Comparison of ENCODE assay signal across 18 mouse cellular contexts in the genomic region with DNA sequence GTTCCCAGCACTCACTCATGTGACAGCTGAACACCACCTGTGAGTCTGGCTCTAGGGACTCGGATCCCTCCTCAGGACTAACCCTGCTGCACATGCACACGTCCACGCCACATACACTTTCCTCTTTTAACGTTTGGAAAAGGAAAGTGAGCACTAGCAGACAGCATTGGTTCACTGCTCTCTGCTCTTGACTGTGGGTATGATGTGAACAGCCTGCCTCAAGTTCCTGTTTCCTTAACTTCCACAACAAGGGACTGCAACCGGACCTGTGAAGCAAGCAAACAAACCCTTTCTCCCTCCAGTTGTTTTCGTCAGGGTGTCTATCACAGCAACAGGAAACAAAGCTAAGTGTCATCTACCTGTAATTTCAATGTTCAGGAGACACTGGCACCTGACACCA. TPM values are rescaled to one million over a fixed set of nuclear protein-coding genes. Genes with fewer than 3 reads are reported as not detected.
"Had no signal": no experiment of that assay in that cellular context is flagged by ENCODE, and none has a peak within 500 bp of the region (broad histone marks: within the 10 kb centered on the region; RNA-seq: fewer than 3 reads in every experiment).

No protein-coding gene starts in this region.

- H3K4me3 ChIP-seq: left cerebral cortex, adult 2 months; limb, embryonic 15.5 days; liver, embryonic 12.5 days; lung, embryonic 15.5 days; neural tube, embryonic 12.5 days had no signal

- H3K4me2 ChIP-seq: limb, embryonic 15.5 days; liver, embryonic 12.5 days; lung, embryonic 15.5 days; neural tube, embryonic 12.5 days had no signal

- ATAC-seq: intestine, postnatal 0 days; liver, embryonic 12.5 days had no signal

- H3K27ac ChIP-seq: left cerebral cortex, adult 2 months; limb, embryonic 15.5 days; liver, embryonic 12.5 days; lung, embryonic 15.5 days; neural tube, embryonic 12.5 days had no signal

- DNase-seq: kidney, adult 8-10 months; kidney, postnatal 25 days; lung, postnatal 4 days; midbrain, embryonic 14.5 days; right cerebral cortex, postnatal 14 days; thymus, adult 2 months; thymus, postnatal 25 days had no signal

- H3K9ac ChIP-seq: limb, embryonic 15.5 days; liver, embryonic 12.5 days; lung, embryonic 15.5 days; neural tube, embryonic 12.5 days had no signal

- H3K27me3 ChIP-seq: limb, embryonic 15.5 days; liver, embryonic 12.5 days; lung, embryonic 15.5 days; neural tube, embryonic 12.5 days had no signal

- H3K9me3 ChIP-seq: limb, embryonic 15.5 days; liver, embryonic 12.5 days; lung, embryonic 15.5 days; neural tube, embryonic 12.5 days had no signal

- H3K4me1 ChIP-seq: limb, embryonic 15.5 days had no signal

RNA-seq across cellular contexts. Expression of a gene that starts 56.8 kb away (rescaled TPM):
- total RNA-seq: layer of hippocampus, postnatal 25 days; left cerebral cortex, adult 2 months; left cerebral cortex, postnatal 14 days had no signal
- polyA plus RNA-seq: intestine, postnatal 0 days; limb, embryonic 11.5 days; limb, embryonic 15.5 days; midbrain, embryonic 14.5 days; neural tube, embryonic 12.5 days; stomach, embryonic 14.5 days; urinary bladder, adult 2 months had no signal
